Mouse (Mus musculus) cortical plate, adult 2 months (tissue): ENCODE measurements at regions not wholly inside any gene's neighbourhood (a gene's known extent, or its start where the extent isn't known, plus 50 kb on each side); places are given as distances from the start of the nearest gene placed in this dataset.

ENCODE experiments used
- H3K27ac ChIP-seq: fragments of 200-500 bp; 2 replicates; pipeline ENCODE4 v1.5.1; 2012; ENCODE audit warnings: low read length, control low read depth, inconsistent platforms; ENCODE audit not compliant: insufficient read depth
- H3K4me1 ChIP-seq: fragments of 200-500 bp; 2 replicates; pipeline ENCODE4 v1.6.1; 2011; ENCODE audit warnings: low read length; ENCODE audit not compliant: control insufficient read depth, insufficient read depth
- H3K4me3 ChIP-seq: fragments of 200-500 bp; 2 replicates; pipeline ENCODE4 v1.5.1; 2011; ENCODE audit warnings: mild to moderate bottlenecking, low read length, control low read depth; ENCODE audit not compliant: insufficient read depth
- CTCF ChIP-seq: fragments of 200-500 bp; IDR thresholded peaks from 2 replicates; pipeline ENCODE4 v1.5.1; 2011; ENCODE audit warnings: mild to moderate bottlenecking, control low read depth, low read length; ENCODE audit not compliant: insufficient read depth; ENCODE audit errors: extremely low read depth
- POLR2A ChIP-seq: fragments of 200-500 bp; IDR thresholded peaks from 2 replicates; pipeline ENCODE4 v1.6.1; 2011; ENCODE audit warnings: mild to moderate bottlenecking, low read length, control low read depth; ENCODE audit not compliant: insufficient read depth; ENCODE audit errors: extremely low read depth

- H3K4me3 ChIP-seq: no peak overlapping the region
- no peak overlapping the region for H3K27ac ChIP-seq
- TF ChIP-seq CTCF (no peak), POLR2A (no peak)
- H3K4me1 ChIP-seq: no peaks in the 10 kb centered on the region
Measured at GRCm38 (mm10) chr1:186909518-186910105, 57.6 kb upstream of the D1Pas1 start.

- H3K4me1 ChIP-seq: no peaks in the 10 kb centered on the region
- H3K4me3 ChIP-seq: no peak overlapping the region
- no peak overlapping the region for H3K27ac ChIP-seq
- no peak for TF ChIP-seq POLR2A
- no peak for TF ChIP-seq CTCF
Measured at GRCm38 (mm10) chr1:186909073-186909472, 58.1 kb upstream of the D1Pas1 start.

DNA sequence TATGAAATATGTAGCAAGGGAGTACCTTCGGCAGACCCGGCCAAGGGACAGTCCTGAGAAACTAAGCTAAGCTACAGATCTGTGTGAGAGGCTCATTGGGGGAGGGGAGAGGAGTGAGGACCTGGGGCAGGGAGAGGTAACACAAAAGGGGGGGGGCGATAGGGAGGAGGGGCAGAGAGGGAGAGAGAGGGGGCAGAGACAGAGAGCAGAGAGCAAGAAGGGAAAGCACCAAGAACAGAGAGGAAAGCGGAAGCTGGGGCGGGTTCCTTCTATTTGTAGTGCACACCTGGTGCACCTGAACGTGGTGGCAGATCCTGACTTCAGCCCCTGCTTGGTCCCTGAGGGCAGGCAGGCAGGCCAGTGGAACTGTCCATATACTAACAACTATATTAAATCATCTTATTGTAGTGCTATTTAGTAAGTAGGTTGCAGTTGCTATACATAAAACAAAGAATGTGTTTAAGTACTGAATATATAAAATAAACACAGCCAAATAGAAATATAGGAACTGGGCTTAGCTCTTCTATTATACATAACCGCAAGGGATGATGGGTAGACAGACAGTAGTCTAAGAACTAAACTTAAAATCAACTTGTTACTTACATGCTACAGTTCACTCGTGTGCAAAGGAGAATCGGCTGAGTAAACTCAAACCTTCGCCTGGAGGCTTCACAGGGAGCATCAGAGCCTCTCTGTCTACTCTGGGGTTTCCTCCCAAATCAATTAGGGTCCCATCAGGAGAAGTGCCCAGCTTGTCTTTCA lies 59.6 kb upstream of the D1Pas1 start:
- H3K27ac ChIP-seq: no peak overlapping the region
- no peak overlapping the region for H3K4me3 ChIP-seq
- no peaks in the 10 kb centered on the region for H3K4me1 ChIP-seq
- TF ChIP-seq CTCF: no peak
- no peak for TF ChIP-seq POLR2A

- H3K4me3 ChIP-seq: no peak overlapping the region
- H3K4me1 ChIP-seq: no peaks in the 10 kb centered on the region
- H3K27ac ChIP-seq: no peak overlapping the region
- TF ChIP-seq CTCF (no peak), POLR2A (no peak)
Measured at GRCm38 (mm10) chr1:186905942-186906341, 61.3 kb upstream of the D1Pas1 start.

GRCm38 (mm10) chr1:186901548-186901947 lies 65.7 kb upstream of the D1Pas1 start:
- no peaks in the 10 kb centered on the region for H3K4me1 ChIP-seq

DNA sequence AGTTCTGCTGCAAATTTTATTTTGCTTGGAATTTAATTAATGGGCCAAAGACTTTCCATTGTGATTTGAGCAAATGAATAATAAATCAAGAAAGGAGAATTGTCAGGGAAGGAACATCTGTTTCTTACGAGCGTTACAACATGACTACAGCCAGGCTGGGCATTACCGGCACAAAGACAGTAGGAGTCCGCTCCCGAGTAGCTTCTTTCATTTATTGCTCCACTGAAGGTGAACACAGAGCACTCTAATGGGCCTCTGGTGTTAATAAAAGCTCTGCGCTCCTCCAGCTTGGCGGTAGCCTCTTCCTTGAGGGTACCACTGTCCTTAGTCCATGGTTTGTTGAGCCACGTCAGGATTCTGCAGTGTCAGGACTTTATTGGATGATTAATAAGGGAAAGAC lies 69.0 kb upstream of the D1Pas1 start:
- Histone ChIP-seq H3K4me3 (no peak overlapping the region), H3K4me1 (no peaks in the 10 kb centered on the region), H3K27ac (no peak overlapping the region)
- TF ChIP-seq POLR2A (no peak), CTCF (no peak)

More at GRCm38 (mm10) chr1:186901548-186901947, 65.7 kb upstream of the D1Pas1 start:
- Histone ChIP-seq H3K27ac (no peak overlapping the region), H3K4me3 (no peak overlapping the region)
- TF ChIP-seq CTCF (no peak), POLR2A (no peak)

DNA sequence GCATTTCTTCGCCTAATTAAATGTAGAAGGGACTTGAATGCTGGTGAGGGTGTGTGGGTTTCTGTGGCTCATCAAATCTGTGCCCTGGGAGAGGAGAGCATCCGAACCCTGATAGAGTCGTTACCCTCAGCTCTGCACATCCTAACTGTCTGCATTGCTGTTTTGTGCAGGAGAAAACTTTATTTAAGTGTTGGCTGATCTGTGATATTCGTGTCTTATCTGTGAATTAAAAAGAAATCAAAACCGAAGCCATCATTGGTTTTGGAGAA lies 77.7 kb upstream of the D1Pas1 start:
- Histone ChIP-seq H3K4me1 (no peaks in the 10 kb centered on the region), H3K27ac (no peak overlapping the region), H3K4me3 (no peak overlapping the region)
- TF ChIP-seq CTCF (no peak), POLR2A (no peak)

DNA sequence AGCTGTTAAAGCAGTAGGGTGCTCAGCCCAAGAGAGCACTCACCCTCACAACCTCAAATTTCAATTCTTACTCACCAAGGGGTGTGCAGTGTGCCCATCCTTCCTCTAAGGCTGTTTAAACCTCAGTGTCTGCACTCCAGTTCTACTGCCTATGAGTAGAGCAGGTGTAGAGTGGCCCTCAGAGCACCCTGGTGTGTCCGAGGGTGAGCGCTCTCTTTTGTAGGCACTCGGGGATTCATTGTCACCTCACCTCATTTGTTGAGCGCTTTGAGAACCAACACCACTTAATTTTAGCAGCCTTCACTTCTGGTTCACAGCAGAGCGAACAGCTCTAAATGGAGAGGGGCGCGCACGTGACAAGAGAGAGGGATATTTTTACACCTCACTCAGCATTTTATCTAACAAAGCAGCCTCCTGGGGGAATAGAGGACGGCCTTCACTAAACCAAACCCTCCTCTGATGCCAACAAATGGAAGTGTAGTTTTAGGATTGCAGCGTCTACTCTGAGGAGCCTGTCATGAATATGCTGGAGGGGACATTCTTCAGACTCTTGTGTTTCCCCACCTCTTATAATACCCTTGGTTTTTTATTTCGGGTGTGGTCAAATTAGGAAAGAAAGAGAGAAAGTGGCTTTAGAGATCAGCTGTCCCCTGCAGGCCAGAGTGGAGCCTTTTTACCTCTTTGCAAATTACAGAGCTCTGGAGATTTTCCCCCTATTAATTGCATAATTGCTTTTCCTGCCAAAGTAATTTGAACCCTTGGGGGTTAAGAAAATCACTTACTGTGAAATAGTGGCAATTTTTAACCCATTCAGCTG lies 78.2 kb upstream of the D1Pas1 start:
- Histone ChIP-seq H3K4me3 (no peak overlapping the region), H3K4me1 (no peaks in the 10 kb centered on the region), H3K27ac (no peak overlapping the region)
- no peak for TF ChIP-seq CTCF
- no peak for TF ChIP-seq POLR2A

DNA sequence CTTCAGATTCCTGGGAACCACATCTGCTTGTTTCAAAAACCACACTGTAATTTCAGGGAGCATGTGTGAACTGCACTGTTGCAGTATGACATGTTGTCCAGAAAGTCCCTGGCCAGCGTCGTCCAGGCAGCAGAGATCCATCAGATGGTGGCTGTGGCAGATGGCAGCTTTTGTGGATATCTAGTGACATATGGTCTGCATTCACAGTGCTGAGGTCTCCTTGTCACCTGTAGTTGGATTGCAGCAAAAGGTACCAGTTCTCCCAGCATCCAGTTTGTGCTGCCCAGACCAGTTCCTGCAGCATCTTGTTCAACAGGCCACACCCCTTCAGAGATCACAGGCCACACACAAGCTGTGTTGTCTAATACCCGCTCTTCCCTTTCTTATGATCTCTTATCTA lies 80.1 kb upstream of the D1Pas1 start:
- no peak overlapping the region for H3K27ac ChIP-seq
- TF ChIP-seq POLR2A (no peak), CTCF (no peak)
- H3K4me3 ChIP-seq: no peak overlapping the region
- no peaks in the 10 kb centered on the region for H3K4me1 ChIP-seq
